Mouse (Mus musculus) T-cell, adult 2 months (primary cell): ENCODE data around the gene Polr1d.

ENCODE experiments used
- DNase-seq: peaks from one replicate; pipeline ENCODE4 v3.0.0; 2022; ENCODE audit warnings: low spot score

Polr1d gene

DNA sequence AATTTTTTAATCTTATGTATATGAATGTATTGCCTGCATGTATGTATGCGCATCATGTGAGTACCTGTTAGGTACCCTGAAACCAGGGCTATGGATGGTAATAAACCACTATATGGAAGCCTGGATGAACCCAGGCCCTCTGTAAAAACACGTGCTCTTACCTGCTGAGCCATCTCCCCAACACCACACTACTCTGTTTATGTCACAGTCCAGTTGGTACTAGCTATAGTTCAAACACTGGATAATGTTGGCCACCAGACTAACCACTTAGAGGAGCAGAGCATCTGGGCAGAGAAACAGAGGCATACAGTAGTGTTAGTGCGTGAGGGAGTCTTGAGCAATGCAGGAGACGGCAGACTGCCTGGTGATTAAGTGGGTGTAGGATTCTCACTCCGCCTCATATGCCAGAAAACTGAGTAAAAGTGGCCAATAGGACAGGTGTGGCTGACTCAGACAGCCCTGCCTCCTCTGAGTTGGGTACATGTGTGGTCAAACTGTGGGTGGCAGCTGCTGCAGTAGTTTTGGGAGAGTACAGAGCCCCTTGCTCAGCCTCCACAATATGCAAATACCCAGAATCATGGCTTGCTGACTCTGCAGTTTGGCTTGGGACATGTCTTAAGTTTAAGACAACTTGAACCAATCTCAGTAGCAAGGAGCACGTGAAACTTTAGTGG, 21.1 kb upstream of the Polr1d start:
- DNase-seq: no peak

DNA sequence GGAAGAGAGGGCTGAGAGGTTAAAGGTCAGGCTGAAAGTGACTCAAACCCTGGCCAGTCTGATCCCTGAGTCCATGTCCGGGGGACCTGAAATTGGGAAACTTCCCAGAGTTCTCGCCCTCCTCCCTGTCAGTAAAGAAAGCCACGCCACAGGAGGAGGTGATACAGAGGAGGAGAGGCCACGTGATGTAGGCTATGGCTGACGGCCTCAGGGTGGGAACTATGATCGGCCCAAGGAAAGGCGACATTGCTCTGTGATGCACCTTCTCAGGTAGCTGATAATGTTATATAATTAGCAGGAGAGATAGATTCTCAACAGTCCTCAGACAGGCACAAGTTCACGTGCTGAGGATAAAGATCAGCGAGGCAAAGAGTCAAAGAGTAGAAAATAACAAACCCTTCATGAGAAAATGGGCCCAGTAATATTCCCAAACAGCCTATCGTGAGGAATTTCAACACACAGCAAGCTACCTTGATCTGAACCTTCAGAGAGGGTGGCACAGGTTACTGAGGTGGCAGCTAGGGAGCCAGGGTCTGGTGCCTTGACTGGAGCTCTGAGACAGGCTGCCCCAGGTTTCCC, 20.0 kb upstream of the Polr1d start:
- no peak for DNase-seq

DNA sequence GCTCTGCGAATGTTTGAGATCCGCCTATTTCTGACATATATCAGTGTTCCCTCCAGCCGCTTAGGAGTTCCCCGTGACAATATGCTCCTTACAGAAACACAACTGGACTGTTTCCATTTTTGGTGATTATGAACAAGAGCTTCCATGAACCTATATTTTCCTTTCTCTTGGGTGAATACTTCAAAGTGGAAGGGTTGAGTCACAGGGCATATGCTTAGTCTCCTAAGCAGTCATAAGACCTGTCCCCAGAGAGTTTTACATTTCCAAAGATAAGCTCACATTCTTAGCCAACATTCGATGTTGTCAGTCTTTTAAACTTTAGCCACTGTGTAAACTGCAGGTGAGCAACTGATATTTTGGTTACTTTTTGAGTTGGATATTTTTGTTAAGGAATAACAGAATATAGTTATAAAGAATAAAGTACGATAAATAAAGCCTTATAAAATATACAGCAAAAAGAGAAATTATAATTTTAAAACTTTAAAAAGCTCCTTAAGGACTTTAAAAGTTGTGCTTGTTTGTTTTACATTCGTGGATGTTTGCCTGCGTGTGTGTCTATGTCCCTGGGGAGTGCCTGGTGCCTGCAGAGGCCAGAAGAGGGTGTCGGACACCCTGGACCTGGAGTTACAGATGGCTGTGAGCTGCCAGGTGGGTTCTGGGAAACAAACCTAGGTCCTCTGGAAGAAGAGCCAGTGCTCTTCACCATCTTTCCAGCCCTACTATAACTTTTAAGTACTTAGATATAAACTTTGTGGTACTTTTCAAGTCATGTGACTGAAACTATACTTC, 19.0 kb upstream of the Polr1d start:
- no peak for DNase-seq

DNA sequence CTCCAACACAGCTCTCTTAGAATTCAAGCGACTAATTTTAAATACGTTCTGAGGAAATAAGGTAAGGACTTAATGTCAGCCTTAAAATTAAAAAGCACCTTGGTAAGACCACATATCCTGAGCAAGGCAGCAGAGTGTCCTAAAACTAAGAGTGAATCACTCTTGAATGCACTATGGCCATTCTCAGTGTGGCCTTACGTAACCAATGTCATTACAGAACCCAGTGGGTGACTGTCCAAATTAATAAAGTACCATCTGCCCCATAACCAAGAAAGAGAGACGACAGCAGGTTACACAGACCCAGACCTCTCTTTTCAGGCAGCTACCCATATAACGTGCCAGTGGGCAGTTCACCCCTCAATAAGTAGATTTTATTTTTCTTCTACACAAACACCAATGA, 18.2 kb upstream of the Polr1d start:
- DNase-seq: no peak

DNA sequence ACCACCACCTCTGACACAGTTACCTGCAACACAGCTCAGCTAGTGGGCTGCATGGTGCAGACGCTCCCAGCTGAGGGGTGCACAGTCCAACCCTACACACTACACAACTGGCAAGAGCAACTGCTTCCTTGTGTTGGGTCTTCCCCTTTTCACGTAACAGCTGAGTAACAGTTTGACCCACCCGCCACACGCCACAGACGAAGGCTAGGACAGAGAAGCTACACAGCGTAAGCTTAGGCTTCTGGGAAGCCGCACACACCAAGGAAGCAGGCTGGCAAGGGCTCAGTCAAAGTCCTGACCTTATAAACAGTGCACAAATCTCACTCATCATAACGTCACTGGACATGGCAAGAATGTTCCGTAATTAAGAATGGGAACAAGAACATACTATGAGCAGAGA, 17.5 kb upstream of the Polr1d start:
- DNase-seq: no peak

DNA sequence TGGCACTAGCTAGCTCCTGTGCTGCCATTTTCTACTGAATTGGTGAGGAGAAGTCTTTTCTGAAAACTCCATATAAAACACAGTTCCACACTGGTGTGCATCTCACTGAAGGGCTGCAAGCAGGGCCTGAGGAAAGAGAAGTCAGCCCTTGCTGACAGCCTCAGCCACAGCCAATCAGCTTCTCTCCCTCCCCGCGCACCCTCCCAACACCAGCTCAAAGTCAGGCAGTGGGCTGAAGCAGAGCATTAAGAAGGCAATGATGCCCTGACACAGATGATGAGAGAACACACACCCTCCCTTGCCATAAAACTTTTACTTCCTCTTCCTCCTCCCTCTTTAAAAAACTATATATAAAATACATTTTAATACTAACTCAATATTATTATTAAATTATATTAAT, 16.8 kb upstream of the Polr1d start:
- DNase-seq: no peak

DNA sequence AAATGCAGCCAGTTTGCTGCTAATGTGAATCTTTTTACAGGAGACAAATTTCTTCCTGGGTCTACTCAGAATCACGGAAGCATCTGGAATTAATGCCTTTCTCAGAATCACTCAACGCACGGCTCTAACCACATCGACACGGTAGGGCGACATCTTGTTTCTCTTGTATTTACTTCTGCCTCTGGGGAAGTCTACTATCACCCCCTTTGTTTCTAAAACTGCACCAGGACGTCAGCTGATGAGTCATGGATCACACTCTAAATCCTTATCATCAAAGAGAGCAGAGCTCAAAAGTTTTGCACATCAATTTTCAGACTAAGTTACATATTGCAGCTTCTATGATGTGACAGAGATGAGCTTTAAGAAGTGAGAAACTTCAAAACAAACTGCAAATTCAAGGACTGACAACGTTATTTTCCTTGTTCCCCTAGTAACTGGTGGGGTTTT, 13.6 kb upstream of the Polr1d start:
- DNase-seq: peak; percentile 86

DNA sequence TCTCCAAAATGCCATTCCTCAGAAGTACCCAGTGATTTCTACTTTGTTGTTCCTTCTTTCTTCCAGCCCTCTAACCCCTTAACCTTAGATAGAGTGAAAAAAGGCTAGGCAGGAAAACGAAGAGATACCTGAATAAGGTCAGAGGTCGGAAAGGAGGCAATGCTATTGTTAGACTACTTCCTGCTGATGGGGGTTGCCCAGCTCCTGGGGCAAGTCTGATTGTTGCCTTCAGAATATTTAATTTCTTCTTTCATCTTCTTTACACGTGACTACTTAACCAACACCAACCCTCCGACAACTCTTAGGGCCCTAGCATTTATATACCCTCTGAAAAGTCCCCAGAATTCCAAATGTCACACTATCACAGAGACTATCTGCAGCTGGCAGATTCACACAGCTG, 10.7 kb upstream of the Polr1d start:
- DNase-seq: peak; percentile 26

DNA sequence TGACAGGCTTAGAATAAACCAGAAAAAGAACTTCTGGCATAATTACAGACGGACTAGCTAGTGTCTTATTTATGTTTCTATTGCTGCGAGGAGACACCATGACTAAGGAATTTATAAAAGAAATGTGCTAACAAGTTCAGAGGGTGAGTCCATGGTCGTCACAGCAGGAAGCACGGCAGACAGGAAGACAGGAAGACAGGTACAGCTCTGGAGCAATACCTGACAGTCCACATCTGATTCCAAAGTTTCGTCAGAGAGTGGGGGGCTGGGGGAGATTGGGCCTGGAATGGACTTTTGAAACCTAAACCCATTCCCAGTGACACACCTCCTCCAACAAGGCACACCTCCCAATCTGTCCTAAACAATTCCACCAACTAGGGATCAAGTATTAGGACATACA, 9.9 kb upstream of the Polr1d start:
- no peak for DNase-seq

DNA sequence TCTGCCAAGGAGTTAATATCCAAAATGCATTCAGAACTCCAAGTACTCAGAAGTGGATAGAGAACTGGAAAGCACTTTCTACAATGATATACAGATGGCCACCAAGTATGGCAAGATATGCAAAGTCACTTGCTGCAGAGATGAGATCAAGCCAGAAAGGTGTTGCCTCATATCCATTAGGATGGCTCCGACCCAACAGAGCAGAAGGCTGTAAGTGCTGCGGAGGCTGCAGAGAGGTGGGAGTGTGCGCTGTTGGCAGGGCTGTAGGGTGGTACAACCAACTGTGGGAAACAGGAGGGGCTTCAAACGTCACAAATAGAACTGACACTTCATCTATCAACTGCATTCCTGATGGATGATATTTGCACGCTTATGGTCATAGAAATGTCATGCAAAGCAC, 8.0 kb upstream of the Polr1d start:
- DNase-seq: no peak

DNA sequence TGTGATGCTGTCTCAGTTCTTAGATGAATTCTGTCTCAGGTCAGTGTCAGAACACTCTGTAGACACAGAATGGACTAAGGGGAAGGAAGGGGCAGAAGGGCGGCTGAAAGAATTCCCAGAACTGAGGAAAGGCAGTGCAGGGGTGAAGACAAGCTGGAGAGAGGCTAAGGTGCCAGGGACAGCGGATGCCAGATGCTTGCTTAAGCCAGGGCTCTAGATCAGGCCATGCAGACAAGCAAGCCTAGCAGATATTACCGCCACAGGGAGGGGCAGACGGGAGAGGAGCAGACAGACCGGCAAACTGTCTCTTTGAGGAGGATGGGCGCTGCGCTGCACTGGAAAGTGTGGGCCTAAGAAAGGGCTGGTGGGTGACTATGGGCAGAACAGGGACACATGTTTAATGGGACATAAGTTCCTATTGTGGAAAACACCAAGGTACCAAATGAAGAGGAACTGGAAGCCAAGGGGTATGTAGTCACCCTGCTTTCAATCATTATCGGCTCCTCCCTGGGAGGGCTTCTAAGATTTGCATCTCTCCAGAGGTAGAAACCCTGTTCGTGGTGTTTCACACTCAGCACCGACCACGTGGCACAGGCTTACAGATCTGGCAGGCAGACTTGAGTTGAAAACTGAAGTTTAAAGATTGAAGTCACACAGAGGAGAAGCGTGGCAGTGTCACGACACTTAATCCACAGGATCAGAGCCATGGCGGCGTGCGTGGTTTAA, 5.9 kb upstream of the Polr1d start:
- DNase-seq: no peak

DNA sequence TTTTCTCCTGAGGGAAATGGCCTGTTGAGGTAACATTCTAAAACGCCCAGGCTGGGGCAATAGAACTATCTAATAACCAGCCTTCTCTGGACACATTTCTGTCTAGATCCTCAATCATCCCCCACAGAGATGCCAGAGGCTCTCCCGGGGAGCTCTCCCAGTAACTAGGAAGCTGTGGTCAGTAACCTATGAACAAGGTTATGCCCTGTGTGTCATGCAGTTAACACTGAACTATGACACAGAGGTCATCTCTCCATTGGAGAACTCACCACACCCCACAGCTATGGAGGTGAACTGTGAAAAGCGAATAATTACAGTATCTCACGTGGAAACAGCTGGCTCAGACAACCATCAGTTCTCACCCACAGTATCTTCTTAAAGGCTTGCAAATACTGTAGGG, 5.0 kb upstream of the Polr1d start:
- no peak for DNase-seq

DNA sequence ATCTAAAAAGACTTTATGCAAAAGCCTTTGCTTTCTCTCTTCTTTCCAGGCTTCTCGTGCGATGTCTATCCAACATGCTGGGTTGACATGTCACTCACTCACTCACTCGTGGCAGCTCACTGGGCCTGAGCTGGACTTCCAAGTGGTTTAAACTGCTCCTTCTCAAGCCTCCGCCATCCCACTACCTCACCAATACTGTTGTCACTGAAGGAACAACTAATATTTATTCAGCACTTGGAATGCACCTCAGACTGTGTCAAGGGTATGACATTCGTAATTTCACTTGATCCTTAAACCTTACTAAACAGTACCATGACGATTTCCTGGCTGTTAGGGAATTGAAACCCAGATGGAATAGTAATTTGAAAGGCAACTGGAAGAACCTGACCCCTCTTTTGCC, 3.0 kb upstream of the Polr1d start:
- DNase-seq: no peak

DNA sequence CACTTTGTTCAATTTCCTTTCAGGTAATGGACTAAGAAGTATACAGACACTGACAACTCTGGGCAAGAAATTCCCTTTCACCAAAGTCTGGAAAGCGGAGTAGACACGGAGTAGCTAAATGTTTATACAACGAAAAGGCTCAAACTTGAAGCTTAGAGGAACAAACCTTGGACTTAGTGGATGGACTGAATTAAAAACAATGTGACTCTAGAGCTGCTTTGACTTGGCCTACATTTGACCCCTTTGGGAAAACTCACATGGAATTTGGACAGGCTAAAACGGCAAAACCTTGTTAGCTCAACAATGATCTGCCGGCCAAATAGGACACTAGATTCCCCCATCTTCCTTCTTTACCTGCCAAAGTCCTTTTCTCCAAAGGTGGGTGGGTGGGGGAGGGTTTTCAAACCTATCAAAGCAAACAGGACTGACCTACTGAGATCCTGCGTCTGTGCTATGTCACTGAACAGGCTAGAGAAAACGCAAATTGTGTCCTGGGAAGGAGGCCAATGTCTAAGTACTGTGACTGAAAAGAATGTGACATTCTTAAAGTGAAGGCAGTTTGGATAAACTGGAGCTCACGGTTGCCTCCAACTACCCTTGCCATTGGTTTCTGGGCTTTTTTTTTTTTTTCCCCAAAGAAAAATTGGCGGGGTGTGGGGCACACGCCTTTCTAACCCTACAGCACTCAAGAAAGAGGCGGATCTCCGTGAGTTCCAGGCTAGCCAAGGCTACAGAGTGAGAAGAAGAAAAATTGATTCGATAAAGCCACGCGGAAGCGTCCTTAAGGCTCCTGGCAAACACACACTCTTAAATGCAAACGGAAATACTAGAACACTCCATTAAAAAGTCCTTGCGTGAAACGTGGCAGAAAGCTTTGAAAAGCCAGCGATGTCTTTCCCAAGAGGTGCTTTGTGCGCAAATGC, 1.5 kb upstream of the Polr1d start:
- DNase-seq: no peak

DNA sequence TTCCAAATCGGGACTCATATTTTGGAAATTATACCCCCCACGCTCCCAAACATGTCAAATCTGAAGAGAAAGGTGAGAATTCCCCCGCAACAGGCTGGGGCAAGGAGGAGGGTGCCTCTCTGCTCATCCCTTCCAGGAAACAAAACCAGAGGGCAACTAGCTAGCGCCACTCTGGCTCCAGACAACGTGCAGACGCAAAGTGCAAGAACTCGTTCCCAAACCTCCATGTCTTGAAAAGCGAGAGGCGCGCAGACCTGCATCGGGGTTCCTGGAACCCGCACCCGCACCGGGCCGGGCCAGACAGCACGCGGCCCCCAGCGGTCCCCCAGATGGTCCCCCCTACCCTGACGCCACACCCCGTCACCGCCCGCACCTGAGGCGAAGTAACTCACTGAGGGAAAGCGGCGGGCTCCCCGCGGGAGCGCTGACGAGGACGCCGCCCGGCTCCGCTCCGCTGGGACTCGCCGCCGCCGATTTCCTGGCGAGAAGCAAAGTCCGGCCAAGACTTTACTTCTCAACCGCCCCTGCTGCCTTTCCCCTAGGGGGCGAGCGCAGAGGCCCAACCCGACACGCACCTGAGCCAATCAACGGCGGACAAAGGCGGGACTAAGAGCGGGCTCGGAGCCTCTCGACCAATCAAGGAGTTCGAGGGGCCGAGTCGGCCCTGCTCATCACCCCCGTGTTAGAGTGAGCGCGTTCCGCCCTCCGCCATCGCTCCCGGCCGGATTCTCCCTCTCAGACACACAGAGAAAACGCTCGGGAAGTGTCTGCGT, 638 bp upstream of the Polr1d start, which contains the start of gene Lnx2:
Lnx2 (minus strand) TSS at position 561 of the 773 bp plus-strand sequence.
- peak; percentile 95 for DNase-seq

DNA sequence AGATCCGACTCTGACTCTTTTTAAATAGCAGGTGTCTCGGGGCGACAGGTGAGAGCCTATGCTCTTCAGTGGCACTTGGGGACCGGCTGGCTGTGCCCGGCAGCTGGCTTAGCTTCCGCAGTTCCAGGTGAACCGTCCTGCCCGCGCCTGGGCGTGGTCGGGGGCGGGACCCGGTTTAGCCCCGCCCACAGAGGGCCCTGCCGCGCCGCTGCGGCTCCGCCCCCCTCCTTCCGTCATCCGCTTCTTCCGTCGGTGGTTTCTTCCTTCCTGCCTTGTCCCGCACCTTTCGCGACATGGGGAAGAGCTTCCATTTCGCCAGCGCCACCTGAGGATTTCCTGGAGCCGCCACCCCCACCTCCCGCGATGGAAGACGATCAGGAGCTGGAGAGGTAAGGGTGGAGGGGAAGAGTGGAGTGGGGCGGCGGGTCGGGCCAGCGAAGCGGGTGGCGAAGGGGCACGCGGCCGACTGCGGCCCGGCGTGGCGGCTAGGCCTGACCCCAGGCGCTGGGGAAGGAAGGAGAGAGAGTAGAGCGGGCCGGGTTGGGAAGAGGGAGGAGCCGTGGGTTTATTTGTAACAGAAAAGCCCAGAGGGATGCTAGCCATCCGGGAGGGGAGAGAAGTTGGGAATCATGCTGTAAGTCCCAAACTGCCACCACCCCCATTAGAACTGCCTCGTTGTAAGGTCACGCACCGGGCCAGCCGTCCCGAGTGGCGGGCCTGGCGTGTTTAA, 620 bp downstream of the Polr1d start:
- DNase-seq: peak; percentile 93

DNA sequence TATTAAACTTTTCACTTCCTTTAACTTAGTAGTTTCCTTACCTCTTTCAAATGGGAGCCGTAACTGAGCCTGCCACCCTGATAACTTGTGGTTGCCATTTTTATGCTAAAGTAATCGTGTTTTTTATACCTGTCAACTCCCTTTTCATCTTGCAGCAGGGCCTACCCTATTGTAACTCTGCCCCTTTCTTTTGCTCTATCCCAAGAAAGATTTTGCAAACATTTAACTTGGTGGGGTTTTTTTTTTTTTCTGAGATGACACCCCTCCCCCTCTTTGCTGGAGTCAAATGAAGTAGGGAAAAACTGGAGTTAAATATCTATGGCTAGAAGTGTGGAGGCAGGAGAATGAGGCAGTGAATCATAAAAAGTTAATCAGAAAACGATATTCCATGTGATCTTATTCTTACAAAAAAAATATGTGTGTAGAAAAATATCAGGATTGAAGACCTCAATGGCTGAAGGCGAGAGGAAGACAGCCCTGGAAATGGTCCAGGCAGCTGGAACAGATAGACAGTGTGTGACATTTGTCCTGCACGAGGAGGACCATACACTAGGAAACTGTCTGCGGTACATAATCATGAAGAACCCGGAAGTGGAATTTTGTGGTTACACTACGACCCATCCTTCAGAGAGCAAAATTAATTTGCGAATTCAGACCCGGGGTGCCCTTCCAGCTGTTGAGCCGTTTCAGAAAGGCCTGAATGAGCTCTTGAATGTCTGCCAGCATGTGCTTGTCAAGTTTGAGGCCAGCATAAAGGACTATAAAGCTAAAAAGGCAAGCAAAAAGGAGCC, 1.5 kb downstream of the Polr1d start:
- no peak for DNase-seq

DNA sequence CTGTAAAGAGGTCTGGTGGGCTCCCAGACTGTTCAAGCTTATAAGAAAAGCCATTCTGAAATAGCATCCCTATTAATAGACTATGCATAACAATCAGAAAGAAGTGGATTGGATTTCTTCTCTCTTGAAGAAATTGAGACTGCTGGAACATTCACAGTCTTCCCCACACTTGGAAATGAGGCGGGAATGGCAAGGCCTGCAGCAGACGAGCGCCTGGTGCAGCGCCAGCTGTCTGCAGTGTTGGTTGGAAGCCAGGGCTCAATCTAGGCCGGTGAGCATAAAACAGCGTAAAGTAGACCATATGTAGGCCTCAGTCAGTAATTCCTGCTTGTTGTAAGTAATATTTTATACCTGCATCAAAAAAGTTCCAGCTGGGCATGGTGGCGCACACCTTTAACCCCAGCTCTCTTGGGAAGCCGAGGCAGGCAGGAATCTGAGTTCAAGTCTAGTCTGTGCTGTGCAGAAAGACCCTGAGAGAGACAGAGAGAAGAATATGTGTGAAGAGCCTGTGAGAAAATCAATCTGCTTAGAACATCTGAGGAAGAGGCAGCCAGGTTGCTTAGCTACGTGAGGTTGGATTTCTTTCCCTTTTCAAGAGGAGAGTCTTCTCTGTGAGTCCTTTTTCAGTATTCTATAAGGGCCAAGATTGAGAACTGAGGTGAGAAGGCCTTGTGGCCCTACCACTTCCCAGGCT, 8.5 kb downstream of the Polr1d start:
- no peak for DNase-seq

DNA sequence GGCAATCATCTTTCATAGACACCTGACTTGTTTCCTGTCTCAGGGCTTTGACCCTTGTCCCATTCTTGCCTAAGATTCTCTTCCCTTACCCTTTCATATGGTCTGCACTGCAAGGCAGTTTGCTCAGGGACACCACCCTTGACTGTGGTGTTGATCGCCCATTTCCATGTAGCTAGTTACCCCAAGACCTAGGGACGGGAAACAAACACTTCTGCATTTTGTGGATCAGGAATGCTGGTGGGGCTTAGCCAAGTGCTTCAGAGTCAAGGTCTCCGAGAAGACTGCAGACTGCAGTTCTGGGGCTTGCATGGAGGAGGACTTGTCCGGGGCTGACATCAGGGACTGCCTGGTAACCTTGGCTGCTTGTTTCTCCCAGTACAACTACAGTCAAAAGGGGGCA, 10.0 kb downstream of the Polr1d start:
- no peak for DNase-seq
